ENCODE assay signal across 12 mouse cellular contexts in genomic region chr2:93447500-93448249, GRCm38 (mm10). TPM values are rescaled to one million over a fixed set of nuclear protein-coding genes. Genes with fewer than 3 reads are reported as not detected.
DNase-seq lines count a peak whose midpoint lies in the region; ATAC-seq lines count a peak whose summit lies in the region.
"Had no signal": no experiment of that assay in that cellular context is flagged by ENCODE, and none has a peak within 500 bp of the region (broad histone marks: within the 10 kb centered on the region; RNA-seq: fewer than 3 reads in every experiment).

No protein-coding gene starts in this region.

- H3K4me2 ChIP-seq in liver, embryonic 12.5 days = peak overlapping the region; percentile 61
- no peak overlapping the region for H3K4me2 ChIP-seq in midbrain, embryonic 11.5 days
- H3K4me2 ChIP-seq: forebrain, embryonic 15.5 days; heart, embryonic 11.5 days; limb, embryonic 12.5 days had no signal

- no peaks in the 10 kb centered on the region; the same call in 1 of the 2 replicates for H3K27me3 ChIP-seq in liver, embryonic 12.5 days (replicated peaks)
- no peaks in the 10 kb centered on the region for H3K27me3 ChIP-seq in midbrain, embryonic 11.5 days (ENCODE audit: control insufficient read depth, insufficient read depth, low read length)
- H3K27me3 ChIP-seq: forebrain, embryonic 15.5 days; limb, embryonic 12.5 days had no signal

- peak; percentile 94 for ATAC-seq in liver, embryonic 12.5 days
- ATAC-seq in midbrain, embryonic 11.5 days (ENCODE audit: low FRiP score) = no peak
- ATAC-seq: forebrain, embryonic 15.5 days had no signal

- H3K27ac ChIP-seq in liver, embryonic 12.5 days = peak overlapping the region; percentile 92
- no peak overlapping the region for H3K27ac ChIP-seq in midbrain, embryonic 11.5 days (ENCODE audit: low read depth, low read length)
- H3K27ac ChIP-seq: forebrain, embryonic 15.5 days; limb, embryonic 12.5 days had no signal

- 39% methylated on average over 6 of the region's 6 CpGs for WGBS in liver, embryonic 12.5 days (ENCODE audit: insufficient replicate concordance)
- WGBS in midbrain, embryonic 11.5 days = 79% methylated on average over 6 of the region's 6 CpGs

- peaks cover 14% of the 10 kb centered on the region; the same call in 1 of the 2 replicates for H3K36me3 ChIP-seq in liver, embryonic 12.5 days
- H3K36me3 ChIP-seq in midbrain, embryonic 11.5 days (ENCODE audit: control insufficient read depth, insufficient read depth, low read length) = no peaks in the 10 kb centered on the region
- H3K36me3 ChIP-seq: forebrain, embryonic 15.5 days; limb, embryonic 12.5 days had no signal

- peak; percentile 40 for DNase-seq in adrenal gland, postnatal 14 days
- DNase-seq in adrenal gland, postnatal 4 days (ENCODE audit: low spot score in 2 of 2) = no peak
- peak; percentile 62 for DNase-seq in retina, postnatal 1 day
- DNase-seq in retina, embryonic 14.5 days (ENCODE audit: low spot score) = no peak
- no peak for DNase-seq in right cerebral cortex, postnatal 25 days
- no peak for DNase-seq in midbrain, embryonic 11.5 days (ENCODE audit: low spot score, missing footprints)
- DNase-seq in lung, postnatal 36 days = no peak
- DNase-seq: cerebellum, adult 11-12 months had no signal

- no peaks in the 10 kb centered on the region for H3K9me3 ChIP-seq in liver, embryonic 12.5 days (replicated peaks)
- H3K9me3 ChIP-seq in midbrain, embryonic 11.5 days (ENCODE audit: control insufficient read depth, low read length) = no peaks in the 10 kb centered on the region
- H3K9me3 ChIP-seq: forebrain, embryonic 15.5 days; limb, embryonic 12.5 days had no signal

- H3K4me3 ChIP-seq in liver, embryonic 12.5 days = peak overlapping the region; percentile 8; the same call in 1 of the 2 replicates
- H3K4me3 ChIP-seq in midbrain, embryonic 11.5 days (ENCODE audit: low read depth, low read length) = no peak overlapping the region
- H3K4me3 ChIP-seq: forebrain, embryonic 15.5 days; limb, embryonic 12.5 days had no signal

- peak overlapping the region; percentile 64 for H3K9ac ChIP-seq in liver, embryonic 12.5 days
- H3K9ac ChIP-seq in midbrain, embryonic 11.5 days (ENCODE audit: low read length) = no peak overlapping the region
- H3K9ac ChIP-seq: forebrain, embryonic 15.5 days; limb, embryonic 12.5 days had no signal

- H3K4me1 ChIP-seq in liver, embryonic 12.5 days = peaks cover 98% of the 10 kb centered on the region
- H3K4me1 ChIP-seq in midbrain, embryonic 11.5 days (ENCODE audit: control insufficient read depth, insufficient read depth, low read length) = no peaks in the 10 kb centered on the region; the same call in 1 of the 2 replicates
- H3K4me1 ChIP-seq: forebrain, embryonic 15.5 days had no signal

RNA-seq across cellular contexts. Expression of gene Cd82, which starts 15.3 kb away (rescaled TPM):
- total RNA-seq in adrenal gland, postnatal 14 days (2021) = 43.0 and 54.9 TPM in 2 replicates
- 10 to 100 TPM; 68.7 to 73.7 TPM for total RNA-seq in adrenal gland, postnatal 4 days (2021)
- polyA plus RNA-seq in liver, embryonic 12.5 days (2016; fragmentation: Nextera tagmentation; extraction: Ambion mirVana) = 46.2 and 49.4 TPM in 2 replicates
- 3.7 and 4.0 TPM in 2 replicates for polyA plus RNA-seq in midbrain, embryonic 11.5 days (2014; fragmentation: Nextera tagmentation; extraction: Ambion mirVana)

Comparison
In these comparisons a context has a peak if more than half of its experiments do, and no peak if none do; other contexts are left out.
1. DNase-seq: peak in adrenal gland, postnatal 14 days (single experiment) and retina, postnatal 1 day (single experiment); none in adrenal gland, postnatal 4 days (0 of 2), retina, embryonic 14.5 days (single experiment), right cerebral cortex, postnatal 25 days (single experiment), midbrain, embryonic 11.5 days (single experiment) and lung, postnatal 36 days (single experiment).